Mouse (Mus musculus) bone marrow macrophage, adult 2 months (primary cell): ENCODE data around the gene Ifngr1.

Source experiments
- CTCF ChIP-seq: IDR thresholded peaks from 2 replicates; pipeline ENCODE4 v1.5.1; 2012; ENCODE audit warnings: low read depth, mild to moderate bottlenecking, low read length, moderate library complexity
- POLR2A ChIP-seq: IDR thresholded peaks from 2 replicates; pipeline ENCODE4 v1.6.1; 2012; ENCODE audit warnings: mild to moderate bottlenecking, low read depth, low read length, borderline replicate concordance

DNA sequence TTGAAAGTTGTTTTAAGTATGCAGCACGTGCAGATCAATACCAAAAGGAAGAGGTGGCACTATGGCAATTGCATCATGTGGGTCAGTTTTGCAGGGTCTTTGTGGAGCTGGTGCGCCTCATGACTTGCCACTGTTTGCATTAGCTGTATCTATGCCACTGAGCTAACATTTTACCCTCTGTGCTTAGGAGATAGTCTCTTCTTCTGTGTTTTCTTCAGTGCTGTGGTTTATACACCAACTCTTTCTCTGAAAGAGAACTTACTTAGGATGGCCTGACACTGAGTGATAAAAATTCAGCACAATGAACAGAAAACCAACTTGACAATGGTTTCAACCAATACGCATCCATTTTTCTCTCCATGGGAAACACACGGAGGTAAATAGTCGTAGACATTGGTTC is 5.9 kb upstream of the Ifngr1 start:
- no peak for TF ChIP-seq POLR2A
- TF ChIP-seq CTCF = no peak
